Mouse (Mus musculus): ENCODE results near the gene Vipas39. TPM values are rescaled to one million over a fixed set of nuclear protein-coding genes. Genes with fewer than 3 reads are reported as not detected.
"Not testable (repeated sequence)": the region's sequence is repeated elsewhere in the genome, so short reads cannot be mapped to it uniquely, and the experiment has no call there.

The Vipas39 gene
- polyA plus RNA-seq (2014; fragmentation: Nextera tagmentation; extraction: Ambion mirVana), result 62.3 and 65.6 TPM in 2 replicates

DNA sequence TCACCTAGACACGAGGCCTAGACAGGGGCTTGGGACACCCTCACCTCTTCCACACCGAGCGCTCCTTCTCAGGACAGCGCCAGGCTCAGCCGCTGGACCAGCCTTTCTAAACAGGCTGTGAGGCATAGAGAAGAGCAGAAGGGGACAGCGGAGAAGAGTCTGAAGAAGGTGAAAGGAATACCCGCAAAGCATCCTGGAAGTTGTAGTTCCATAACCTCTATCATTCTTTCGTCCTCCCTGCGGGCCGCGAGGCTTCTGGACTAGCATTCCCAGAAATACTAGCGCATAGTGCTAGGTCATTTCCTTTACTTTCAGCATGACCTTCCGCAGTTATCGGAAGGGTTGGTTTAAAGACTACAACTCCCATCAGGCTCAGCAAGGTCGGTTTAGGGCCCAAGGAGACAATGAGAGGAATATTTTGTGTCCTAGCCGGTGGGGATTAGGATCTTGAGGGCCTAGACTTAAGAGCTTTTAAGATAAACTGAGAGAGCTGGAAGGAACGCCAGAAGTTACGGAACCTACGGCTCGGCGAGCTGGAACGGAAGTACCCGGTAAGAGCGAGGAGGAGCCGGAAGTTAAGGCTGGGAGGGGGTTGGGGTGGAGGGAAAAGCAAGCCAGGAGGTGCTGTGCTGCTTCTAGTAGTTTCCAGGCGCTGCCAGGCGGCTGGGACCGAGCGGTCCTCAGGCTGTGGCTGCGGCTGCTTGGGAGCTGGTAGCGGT lies at the start of gene Vipas39, which contains the start of gene Ahsa1:
Vipas39 (minus strand) TSS at position 149 of the 719 bp plus-strand sequence.
Ahsa1 (plus strand) TSS at position 372 of the 719 bp plus-strand sequence.
- under 1% methylated on average over 31 of the region's 31 CpGs for WGBS
- peak; percentile 98 for ATAC-seq (ENCODE audit: low FRiP score)

DNA sequence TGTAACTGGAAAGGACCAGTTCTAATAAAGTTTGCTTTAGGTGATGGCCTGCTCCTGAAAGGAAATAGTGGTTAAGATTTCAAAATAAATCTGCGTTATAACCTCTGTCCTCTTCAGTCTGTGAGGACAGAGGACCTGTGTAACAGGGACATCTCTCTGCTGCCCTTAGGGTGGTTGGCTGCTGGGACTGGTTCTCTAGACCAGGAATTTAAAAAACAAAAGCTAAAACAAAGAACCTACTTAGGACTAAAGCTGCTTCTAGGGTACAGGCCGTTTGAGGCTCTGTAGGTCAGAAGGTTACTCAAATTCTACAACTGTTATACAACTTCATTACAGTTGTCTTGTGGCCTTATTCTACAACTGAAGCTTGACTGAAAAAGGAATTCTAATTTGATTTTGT lies 47.0 kb upstream of the Vipas39 start:
- Histone ChIP-seq H3K4me3 (ENCODE audit: low read depth, low read length) (no peak overlapping the region), H3K9me3 (ENCODE audit: control insufficient read depth, low read length) (no peaks in the 10 kb centered on the region), H3K27ac (ENCODE audit: low read depth, low read length) (no peak overlapping the region), H3K27me3 (ENCODE audit: control insufficient read depth, insufficient read depth, low read length) (no peaks in the 10 kb centered on the region), H3K4me2 (replicated peaks; ENCODE audit: low read depth, low read length) (no peak overlapping the region), H3K4me1 (replicated peaks; ENCODE audit: control insufficient read depth, insufficient read depth, low read length) (no peaks in the 10 kb centered on the region), H3K36me3 (ENCODE audit: control insufficient read depth, insufficient read depth, low read length) (no peaks in the 10 kb centered on the region), H3K9ac (ENCODE audit: low read depth, low read length) (no peak overlapping the region)
- ATAC-seq (ENCODE audit: low FRiP score), result no peak
- 73% methylated on average over 2 of the region's 2 CpGs for WGBS
- no peak for DNase-seq (ENCODE audit: low spot score)

More for the DNA sequence above, at the start of gene Vipas39, which contains the start of gene Ahsa1:
- H3K27ac ChIP-seq (ENCODE audit: low read depth, low read length), result peak within 1 kb of the TSS; percentile 68
- H3K4me3 ChIP-seq (ENCODE audit: low read depth, low read length), result peak within 1 kb of the TSS; percentile 62
- H3K4me2 ChIP-seq (replicated peaks; ENCODE audit: low read depth, low read length), result peak within 1 kb of the TSS; percentile 92
- H3K9me3 ChIP-seq (ENCODE audit: control insufficient read depth, low read length), result no peaks in the 10 kb centered on the region
- peaks cover 4% of the 10 kb centered on the region; the same call in 1 of the 2 replicates for H3K4me1 ChIP-seq (replicated peaks; ENCODE audit: control insufficient read depth, insufficient read depth, low read length)
- peak; percentile 94 for DNase-seq (ENCODE audit: low spot score)
- peaks cover 9% of the 10 kb centered on the region for H3K36me3 ChIP-seq (ENCODE audit: control insufficient read depth, insufficient read depth, low read length)
- peak within 1 kb of the TSS; percentile 90 for H3K9ac ChIP-seq (ENCODE audit: low read depth, low read length)
- H3K27me3 ChIP-seq (ENCODE audit: control insufficient read depth, insufficient read depth, low read length), result no peaks in the 10 kb centered on the region

DNA sequence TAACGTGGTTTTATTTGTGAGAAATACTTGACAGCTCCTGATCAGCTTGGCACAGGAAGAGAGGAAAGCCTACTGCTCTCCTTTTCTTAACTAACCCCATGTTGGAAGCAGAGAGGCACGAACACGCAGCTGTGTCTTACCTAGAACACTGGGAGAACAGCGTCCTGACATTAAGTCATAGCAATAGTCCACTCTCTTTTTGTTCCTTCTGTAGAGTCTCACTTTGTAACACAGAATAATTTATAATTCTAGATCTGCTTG lies 40.5 kb upstream of the Vipas39 start:
- WGBS, result 86% methylated on average over 4 of the region's 4 CpGs
- ATAC-seq (ENCODE audit: low FRiP score); DNase-seq (ENCODE audit: low spot score); H3K4me3 ChIP-seq (ENCODE audit: low read depth, low read length); H3K9ac ChIP-seq (ENCODE audit: low read depth, low read length); H3K27ac ChIP-seq (ENCODE audit: low read depth, low read length); H3K9me3 ChIP-seq (ENCODE audit: control insufficient read depth, low read length); H3K4me2 ChIP-seq (replicated peaks; ENCODE audit: low read depth, low read length); H3K36me3 ChIP-seq (ENCODE audit: control insufficient read depth, insufficient read depth, low read length); H3K27me3 ChIP-seq (ENCODE audit: control insufficient read depth, insufficient read depth, low read length); H3K4me1 ChIP-seq (replicated peaks; ENCODE audit: control insufficient read depth, insufficient read depth, low read length): not testable (repeated sequence)

DNA sequence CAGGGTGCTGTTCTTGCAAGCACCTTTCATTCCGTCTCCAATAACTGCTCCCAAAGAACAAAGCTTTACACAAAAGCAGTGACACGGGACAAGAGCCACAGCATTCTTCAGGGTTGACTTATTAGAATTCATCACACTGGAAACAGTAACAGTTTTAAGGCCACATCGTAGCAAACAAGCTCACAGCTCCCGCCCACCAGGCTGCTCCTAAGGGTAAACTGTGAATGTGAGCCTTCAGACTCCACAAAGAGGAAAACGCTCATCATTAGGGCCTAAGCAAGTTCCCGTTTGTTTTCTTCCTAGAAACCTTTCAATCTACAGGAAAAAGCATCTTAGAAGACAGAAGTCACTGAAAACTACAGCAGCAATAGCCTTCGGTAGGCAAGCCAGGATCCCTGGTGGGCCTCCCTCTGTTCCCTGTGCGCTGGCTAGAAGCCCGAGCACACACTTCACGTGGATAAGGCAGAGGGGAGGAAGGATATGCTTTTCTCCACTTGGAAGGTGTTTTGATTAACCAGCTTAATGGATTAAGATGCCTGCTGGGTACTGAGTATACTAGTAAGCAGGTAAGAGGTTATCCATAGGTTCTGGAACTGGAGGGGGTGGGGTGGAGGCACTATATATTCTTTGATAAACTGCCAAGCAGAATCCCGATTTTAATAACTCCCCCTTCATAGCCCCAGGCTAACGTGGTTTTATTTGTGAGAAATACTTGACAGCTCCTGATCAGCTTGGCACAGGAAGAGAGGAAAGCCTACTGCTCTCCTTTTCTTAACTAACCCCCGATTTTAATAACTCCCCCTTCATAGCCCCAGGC lies 39.9 kb upstream of the Vipas39 start:
- H3K27ac ChIP-seq (ENCODE audit: low read depth, low read length), result no peak overlapping the region
- H3K4me3 ChIP-seq (ENCODE audit: low read depth, low read length), result no peak overlapping the region
- H3K4me1 ChIP-seq (replicated peaks; ENCODE audit: control insufficient read depth, insufficient read depth, low read length), result no peaks in the 10 kb centered on the region
- H3K9me3 ChIP-seq (ENCODE audit: control insufficient read depth, low read length), result no peaks in the 10 kb centered on the region
- ATAC-seq (ENCODE audit: low FRiP score), result no peak
- no peak overlapping the region for H3K4me2 ChIP-seq (replicated peaks; ENCODE audit: low read depth, low read length)
- H3K9ac ChIP-seq (ENCODE audit: low read depth, low read length), result no peak overlapping the region
- H3K27me3 ChIP-seq (ENCODE audit: control insufficient read depth, insufficient read depth, low read length), result no peaks in the 10 kb centered on the region
- WGBS, result 47% methylated on average over 13 of the region's 13 CpGs
- no peak for DNase-seq (ENCODE audit: low spot score)
- no peaks in the 10 kb centered on the region for H3K36me3 ChIP-seq (ENCODE audit: control insufficient read depth, insufficient read depth, low read length)

DNA sequence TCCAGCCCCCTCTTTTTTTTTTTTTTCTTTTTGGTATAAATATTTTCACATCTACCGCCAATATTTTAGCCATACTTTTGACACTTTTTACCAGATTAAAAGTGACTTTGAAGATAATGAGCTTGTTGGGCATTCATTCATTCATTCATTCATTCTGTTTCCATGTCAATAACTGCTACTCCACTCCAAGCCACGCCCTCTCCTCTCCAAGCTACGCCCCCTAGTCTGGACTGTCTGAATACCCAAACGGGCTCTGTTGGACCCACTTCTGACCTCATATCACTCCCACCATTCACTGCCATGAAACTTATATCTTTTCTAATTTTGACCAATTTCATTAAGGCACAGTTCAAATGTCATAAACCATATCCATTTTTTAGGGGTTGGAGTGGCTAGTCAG lies 35.1 kb upstream of the Vipas39 start:
- 43% methylated on average over 4 of the region's 4 CpGs for WGBS

DNA sequence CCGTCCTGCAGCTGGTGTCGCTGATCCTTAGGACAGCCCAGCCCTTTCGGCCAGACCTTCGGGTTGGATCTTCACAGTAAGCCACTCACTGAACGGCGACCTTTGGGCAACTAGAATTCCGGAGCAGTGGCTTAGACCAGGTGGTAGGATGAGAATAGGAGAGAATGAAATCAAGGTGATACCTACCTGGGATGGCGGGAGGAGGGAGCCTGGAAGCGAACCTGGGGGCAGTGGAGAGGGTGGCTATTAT lies 34.3 kb upstream of the Vipas39 start:
- Histone ChIP-seq H3K4me1 (replicated peaks; ENCODE audit: control insufficient read depth, insufficient read depth, low read length) (peaks cover 5% of the 10 kb centered on the region), H3K4me3 (ENCODE audit: low read depth, low read length) (peak overlapping the region; percentile 69), H3K9me3 (ENCODE audit: control insufficient read depth, low read length) (no peaks in the 10 kb centered on the region), H3K36me3 (ENCODE audit: control insufficient read depth, insufficient read depth, low read length) (no peaks in the 10 kb centered on the region), H3K9ac (ENCODE audit: low read depth, low read length) (no peak overlapping the region), H3K27ac (ENCODE audit: low read depth, low read length) (no peak overlapping the region), H3K4me2 (replicated peaks; ENCODE audit: low read depth, low read length) (peak overlapping the region; percentile 97), H3K27me3 (ENCODE audit: control insufficient read depth, insufficient read depth, low read length) (peaks cover 16% of the 10 kb centered on the region)
- ATAC-seq (ENCODE audit: low FRiP score) (no peak; the same call in 1 of the 2 replicates), DNase-seq (ENCODE audit: low spot score) (no peak)
- WGBS, result 2% methylated on average over 9 of the region's 9 CpGs

More for the DNA sequence above, 35.1 kb upstream of the Vipas39 start:
- ATAC-seq (ENCODE audit: low FRiP score), result no peak
- no peak for DNase-seq (ENCODE audit: low spot score)
- H3K4me3 ChIP-seq (ENCODE audit: low read depth, low read length), result no peak overlapping the region
- no peak overlapping the region for H3K4me2 ChIP-seq (replicated peaks; ENCODE audit: low read depth, low read length)
- no peak overlapping the region for H3K9ac ChIP-seq (ENCODE audit: low read depth, low read length)
- H3K27me3 ChIP-seq (ENCODE audit: control insufficient read depth, insufficient read depth, low read length), result peaks cover 16% of the 10 kb centered on the region
- H3K4me1 ChIP-seq (replicated peaks; ENCODE audit: control insufficient read depth, insufficient read depth, low read length), result peaks cover 5% of the 10 kb centered on the region
- no peaks in the 10 kb centered on the region for H3K9me3 ChIP-seq (ENCODE audit: control insufficient read depth, low read length)
- no peaks in the 10 kb centered on the region for H3K36me3 ChIP-seq (ENCODE audit: control insufficient read depth, insufficient read depth, low read length)
- no peak overlapping the region for H3K27ac ChIP-seq (ENCODE audit: low read depth, low read length)

DNA sequence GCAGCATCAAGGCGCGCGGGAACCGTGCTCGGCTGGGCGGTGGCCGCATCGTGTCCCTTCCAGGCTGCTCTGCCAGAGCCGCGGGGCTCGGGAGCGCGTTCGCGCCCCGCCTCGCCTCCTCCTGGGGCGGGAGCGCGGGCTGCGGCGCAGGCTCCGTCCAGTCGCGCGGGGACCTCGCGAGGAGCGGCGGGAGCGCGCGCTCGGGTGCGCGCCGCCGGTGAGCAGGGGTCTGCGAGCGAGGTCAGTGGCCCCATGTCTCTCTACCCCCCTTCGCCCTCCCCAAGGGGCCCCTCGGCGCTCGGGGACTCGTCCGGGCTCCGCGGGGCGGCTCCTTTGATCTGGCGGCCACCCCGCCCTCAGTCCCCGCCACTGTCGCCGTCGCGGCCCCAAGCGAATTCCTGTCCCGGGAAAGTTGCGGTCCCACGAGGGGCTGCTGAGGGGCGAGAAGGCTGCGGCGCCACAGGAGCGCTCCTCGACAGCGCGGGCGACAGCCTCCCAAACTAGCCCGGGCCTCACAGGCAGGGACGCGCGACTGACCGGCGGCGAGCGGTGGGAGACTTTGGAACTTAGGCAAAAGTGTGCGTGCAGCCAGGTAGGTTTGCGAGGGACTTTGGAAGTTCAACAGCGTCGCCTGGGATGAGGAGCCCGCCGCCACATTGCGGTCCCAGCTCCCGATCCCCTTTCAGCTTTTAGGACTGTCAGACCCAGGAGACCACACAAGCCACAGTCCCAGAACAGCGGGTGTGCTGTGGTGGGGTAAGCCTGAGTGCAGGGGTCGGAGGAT lies 33.8 kb upstream of the Vipas39 start, which contains the start of gene Ism2:
Ism2 (minus strand) TSS at position 49 of the 784 bp plus-strand sequence.
- ATAC-seq (ENCODE audit: low FRiP score) (peak; percentile 80), DNase-seq (ENCODE audit: low spot score) (peak; percentile 71)
- Histone ChIP-seq H3K4me2 (replicated peaks; ENCODE audit: low read depth, low read length) (peak within 1 kb of the TSS; percentile 97), H3K27ac (ENCODE audit: low read depth, low read length) (no peak within 1 kb of the TSS), H3K4me1 (replicated peaks; ENCODE audit: control insufficient read depth, insufficient read depth, low read length) (peaks cover 5% of the 10 kb centered on the region), H3K9ac (ENCODE audit: low read depth, low read length) (peak within 1 kb of the TSS; percentile 72), H3K27me3 (ENCODE audit: control insufficient read depth, insufficient read depth, low read length) (peaks cover 16% of the 10 kb centered on the region), H3K4me3 (ENCODE audit: low read depth, low read length) (peak within 1 kb of the TSS; percentile 69), H3K36me3 (ENCODE audit: control insufficient read depth, insufficient read depth, low read length) (no peaks in the 10 kb centered on the region), H3K9me3 (ENCODE audit: control insufficient read depth, low read length) (no peaks in the 10 kb centered on the region)
- under 1% methylated on average over 63 of the region's 86 CpGs for WGBS

DNA sequence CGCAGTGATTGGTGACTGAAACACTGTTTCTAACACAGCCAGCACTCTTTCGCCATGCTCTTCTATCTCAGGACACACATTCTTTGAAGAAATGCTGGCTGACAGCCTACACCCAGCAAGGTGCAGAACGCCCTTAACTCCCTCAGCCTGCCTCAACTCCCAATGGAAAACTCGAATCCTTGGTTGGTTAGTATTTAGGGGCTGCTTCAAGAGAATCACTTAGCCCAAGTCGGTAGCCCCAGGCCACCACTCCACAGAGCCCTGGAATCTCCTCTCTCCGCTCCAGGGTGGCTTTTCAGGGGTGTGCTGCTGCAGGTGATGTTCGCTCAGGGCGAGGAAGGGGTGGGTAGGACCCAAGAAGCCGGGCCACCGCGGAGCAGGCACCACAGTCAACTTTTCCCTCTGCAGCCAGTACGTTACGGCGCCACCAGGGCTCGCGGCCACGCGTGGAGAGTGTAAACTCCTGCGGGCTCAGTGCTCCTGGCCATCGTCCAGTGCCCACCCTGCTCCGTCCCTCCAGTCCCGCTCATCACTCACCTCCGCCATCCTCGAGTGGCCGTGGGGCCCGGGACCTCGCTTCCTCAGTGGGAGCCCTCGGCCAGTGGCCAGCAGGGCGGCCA lies 33.1 kb upstream of the Vipas39 start:
- Histone ChIP-seq H3K9me3 (ENCODE audit: control insufficient read depth, low read length) (no peaks in the 10 kb centered on the region), H3K36me3 (ENCODE audit: control insufficient read depth, insufficient read depth, low read length) (no peaks in the 10 kb centered on the region), H3K4me1 (replicated peaks; ENCODE audit: control insufficient read depth, insufficient read depth, low read length) (peaks cover 5% of the 10 kb centered on the region), H3K9ac (ENCODE audit: low read depth, low read length) (peak overlapping the region; percentile 72), H3K27ac (ENCODE audit: low read depth, low read length) (no peak overlapping the region), H3K4me3 (ENCODE audit: low read depth, low read length) (peak overlapping the region; percentile 69), H3K27me3 (ENCODE audit: control insufficient read depth, insufficient read depth, low read length) (peaks cover 16% of the 10 kb centered on the region), H3K4me2 (replicated peaks; ENCODE audit: low read depth, low read length) (peak overlapping the region; percentile 97)
- WGBS, result 9% methylated on average over 28 of the region's 29 CpGs
- DNase-seq (ENCODE audit: low spot score) (no peak), ATAC-seq (ENCODE audit: low FRiP score) (peak; percentile 61; the same call in 1 of the 2 replicates)

Measured in hindbrain, embryonic 11.5 days (tissue).